Mouse (Mus musculus) layer of hippocampus, postnatal 36 days (tissue): ENCODE data around the gene Nanos2. TPM values are rescaled to one million over a fixed set of nuclear protein-coding genes. Genes with fewer than 3 reads are reported as not detected.

Experiments used
- DNase-seq, 2 experiments: peaks; one replicate each; pipeline ENCODE4 v3.0.0; 2022
- total RNA-seq, 2 experiments: library from RNA; stranded (reverse); gene quantifications; 2 replicates each; pipeline ENCODE4 v1.2.3; 2021

The Nanos2 gene
- total RNA-seq, 2 experiments from 2014 or later = 0.33 to 0.87 TPM

DNA sequence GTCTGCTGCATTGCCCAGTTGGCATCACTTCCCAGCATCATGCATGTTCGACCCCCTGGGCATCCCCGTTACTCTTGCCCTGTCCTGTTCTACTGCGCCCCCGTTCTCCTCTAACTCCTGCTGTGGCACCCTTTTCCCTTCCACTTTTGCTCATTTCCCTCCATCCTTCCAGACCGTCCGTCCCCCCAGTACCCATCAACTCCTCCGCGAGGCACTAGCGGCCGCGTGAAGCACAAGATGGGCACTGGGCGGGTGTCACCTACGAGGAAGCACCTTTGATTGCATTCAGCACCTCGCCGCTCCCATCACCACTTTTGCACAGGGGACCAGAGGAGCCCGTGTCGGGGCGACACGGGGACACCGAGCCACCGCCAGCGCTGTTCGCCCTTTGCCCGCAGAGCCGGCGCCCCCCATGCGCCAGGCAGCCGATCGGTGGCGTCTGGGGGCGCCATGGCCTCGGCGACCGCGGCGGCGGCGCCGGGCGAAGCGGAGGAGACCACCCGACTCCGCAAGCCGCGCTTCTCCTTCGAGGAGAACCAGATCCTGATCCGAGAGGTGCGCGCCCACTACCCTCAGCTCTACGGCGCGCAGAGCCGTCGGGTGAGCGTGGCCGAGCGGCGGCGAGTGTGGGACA is 4.6 kb downstream of the Nanos2 start:
- DNase-seq = peak in 1 of 2 experiments; percentile 42

DNA sequence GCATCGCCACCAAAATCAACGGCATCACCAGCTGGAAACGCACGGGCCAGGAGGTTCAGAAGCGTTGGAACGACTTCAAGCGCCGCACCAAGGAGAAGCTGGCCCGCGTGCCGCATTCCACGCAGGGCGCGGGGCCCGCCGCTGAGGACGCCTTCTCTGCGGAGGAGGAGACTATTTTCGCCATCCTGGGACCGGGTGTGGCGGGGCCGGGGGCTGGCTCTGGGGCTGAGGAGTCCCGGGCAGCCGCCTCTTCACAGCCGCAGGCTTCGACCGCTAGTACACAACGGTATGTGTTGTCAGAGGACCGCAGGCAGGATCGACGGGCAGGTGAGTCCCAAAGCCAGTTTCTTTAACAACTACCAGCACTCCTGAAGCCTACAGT is 5.1 kb downstream of the Nanos2 start:
- DNase-seq = peak in 1 of 2 experiments; percentile 41

- DNase-seq = no peak
These were observed 5.8 kb downstream of the Nanos2 start for GRCm38 (mm10) chr7:18993036-18993435.

DNA sequence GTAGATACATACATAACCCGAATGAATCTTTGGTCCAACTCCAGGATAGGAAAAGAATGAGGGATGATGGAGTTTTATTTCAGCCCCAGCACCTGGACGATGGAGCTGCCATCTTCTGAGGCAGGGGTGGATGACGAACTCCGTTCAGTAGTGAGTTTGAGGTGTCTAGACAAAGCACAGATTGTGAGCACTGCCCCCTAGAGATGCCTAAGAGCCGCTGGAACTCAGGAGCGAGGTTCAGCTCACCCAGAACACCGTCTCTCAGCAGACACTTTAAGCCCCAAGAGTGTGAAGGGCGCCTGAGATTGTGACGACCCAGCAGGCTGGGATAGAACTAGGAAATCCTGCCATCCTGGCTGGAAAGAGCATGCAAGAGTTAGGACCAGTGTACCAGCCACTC is 11.6 kb downstream of the Nanos2 start:
- DNase-seq = no peak

DNA sequence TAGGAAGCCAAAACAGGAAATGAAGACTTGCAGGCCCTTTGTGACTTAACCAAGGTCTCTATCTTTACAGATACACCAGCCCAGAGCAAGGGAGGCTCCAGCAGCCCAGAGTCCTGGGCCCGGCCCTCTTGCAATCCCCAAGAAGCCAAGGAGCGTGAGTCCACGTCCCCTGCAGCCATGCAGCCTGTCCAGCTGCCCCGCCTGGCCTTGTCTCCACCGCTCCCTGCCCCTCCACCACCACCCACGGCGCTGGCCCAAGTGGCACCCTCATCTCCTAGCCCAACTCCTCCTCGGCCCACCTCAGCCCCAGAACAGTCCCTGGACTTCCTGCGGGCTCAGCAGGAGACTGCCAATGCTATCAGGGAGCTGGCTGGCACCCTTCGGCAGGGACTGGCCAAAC is 13.2 kb downstream of the Nanos2 start:
- DNase-seq = no peak

GRCm38 (mm10) chr7:19001066-19001806 is 14.0 kb downstream of the Nanos2 start:
- DNase-seq = no peak

DNA sequence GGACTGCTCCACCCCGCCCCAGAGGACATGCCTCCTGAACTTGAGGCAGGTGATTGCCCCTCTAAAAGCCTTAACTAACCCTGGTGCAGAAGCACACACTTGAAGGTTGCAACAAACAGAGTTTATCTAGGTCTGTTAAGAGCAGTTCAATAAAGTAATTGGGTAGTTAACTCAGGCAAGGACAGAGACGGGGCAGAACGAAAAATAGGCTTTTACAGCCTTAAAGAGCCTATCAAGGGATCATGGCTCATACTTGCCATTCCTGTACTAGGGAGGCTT is 14.5 kb downstream of the Nanos2 start:
- DNase-seq = no peak

DNA sequence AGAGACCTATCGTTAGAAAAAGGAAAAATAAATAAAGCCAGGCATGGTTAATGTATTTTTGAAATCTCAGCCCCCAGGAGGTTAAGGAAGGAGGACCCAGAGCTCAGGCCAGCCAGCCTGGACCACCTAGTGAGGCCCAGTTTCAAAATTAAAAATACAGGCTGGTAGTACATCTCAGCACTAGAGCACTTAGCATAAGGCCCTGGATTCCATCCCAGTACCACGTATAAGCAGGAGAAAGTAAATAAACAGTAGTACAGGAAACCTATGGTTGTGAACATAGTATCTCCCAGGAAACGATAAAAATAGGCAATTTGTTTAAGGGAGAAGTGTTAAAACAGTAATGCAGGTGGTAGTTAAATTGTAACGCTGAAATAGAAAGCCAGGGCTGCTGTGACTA is 14.9 kb downstream of the Nanos2 start:
- no peak for DNase-seq

GRCm38 (mm10) chr7:19002848-19003498 is 15.8 kb downstream of the Nanos2 start:
- peak; percentile 72 to 75 for DNase-seq

DNA sequence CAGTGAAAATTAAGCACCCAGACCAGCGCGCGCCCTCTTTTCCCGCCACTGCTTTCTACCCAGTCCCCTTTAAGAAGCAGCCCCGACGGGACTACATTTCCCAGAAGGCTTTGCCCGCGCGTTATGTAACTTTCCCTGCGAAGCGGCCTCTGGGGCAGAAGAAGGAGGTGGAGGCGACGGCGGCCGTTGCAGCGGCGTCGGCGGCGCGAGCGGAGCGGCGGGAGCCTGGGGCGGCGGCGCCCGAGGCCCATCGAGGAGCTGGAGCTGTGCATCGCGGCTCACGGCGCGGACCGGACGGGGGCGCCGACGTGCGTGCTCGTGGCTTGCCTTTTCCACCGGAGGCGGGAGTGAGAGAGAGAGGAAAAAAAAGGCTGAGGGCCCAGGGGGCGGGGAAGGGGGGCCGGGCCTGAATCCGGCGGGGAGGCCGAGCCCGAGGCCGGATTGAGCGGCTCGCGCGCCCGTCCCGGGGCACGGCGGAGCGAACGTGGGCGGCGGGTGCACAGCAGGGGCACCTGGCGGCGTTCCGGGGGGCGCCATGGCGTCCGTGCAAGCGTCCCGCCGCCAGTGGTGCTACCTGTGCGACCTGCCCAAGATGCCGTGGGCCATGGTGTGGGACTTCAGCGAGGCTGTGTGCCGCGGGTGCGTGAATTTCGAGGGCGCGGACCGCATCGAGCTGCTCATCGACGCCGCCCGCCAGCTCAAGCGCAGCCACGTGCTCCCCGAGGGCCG is 16.9 kb downstream of the Nanos2 start, which contains the start of gene Irf2bp1:
Irf2bp1 (plus strand) TSS at position 143 of the 729 bp plus-strand sequence.
- DNase-seq = peak; percentile 94 to 95

DNA sequence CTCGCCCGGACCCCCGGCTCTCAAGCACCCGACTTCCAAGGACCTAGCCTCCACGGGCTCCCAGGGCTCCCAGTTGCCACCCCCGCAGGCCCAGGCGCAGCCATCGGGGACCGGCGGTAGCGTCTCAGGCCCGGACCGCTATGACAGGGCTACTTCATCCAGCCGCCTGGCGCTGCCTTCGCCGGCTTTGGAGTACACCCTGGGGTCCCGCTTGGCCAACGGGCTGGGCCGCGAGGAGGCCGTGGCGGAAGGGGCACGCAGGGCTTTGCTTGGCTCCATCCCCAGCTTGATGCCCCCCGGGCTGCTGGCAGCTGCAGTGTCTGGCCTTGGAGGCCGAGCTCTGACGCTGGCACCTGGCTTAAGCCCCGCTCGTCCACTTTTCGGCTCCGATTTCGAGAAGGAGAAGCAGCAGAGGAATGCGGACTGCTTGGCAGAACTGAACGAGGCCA is 17.5 kb downstream of the Nanos2 start:
- DNase-seq = peak in 1 of 2 experiments; percentile 33

DNA sequence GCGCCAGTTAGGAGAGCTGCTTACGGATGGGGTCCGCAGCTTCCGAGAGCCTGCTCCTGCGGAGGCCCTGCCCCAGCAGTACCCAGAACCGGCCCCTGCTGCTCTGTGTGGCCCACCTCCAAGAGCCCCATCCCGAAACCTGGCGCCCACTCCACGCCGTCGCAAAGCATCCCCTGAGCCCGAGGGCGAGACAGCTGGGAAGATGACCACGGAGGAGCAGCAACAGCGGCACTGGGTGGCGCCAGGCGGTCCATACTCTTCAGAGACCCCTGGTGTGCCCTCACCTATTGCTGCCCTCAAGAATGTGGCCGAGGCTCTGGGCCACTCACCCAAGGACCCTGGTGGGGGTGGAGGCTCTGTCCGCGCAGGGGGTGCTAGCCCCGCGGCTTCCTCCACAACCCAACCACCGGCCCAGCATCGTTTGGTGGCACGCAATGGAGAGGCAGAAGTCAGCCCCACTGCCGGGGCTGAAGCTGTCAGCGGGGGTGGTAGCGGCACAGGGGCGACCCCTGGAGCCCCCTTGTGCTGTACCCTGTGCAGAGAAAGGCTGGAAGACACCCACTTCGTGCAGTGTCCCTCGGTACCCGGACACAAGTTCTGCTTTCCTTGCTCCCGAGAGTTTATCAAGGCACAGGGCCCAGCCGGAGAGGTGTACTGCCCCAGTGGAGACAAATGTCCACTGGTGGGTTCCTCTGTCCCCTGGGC is 18.4 kb downstream of the Nanos2 start:
- no peak for DNase-seq

GRCm38 (mm10) chr7:19006476-19006875 is 19.3 kb downstream of the Nanos2 start:
- peak; percentile 81 to 83 for DNase-seq

DNA sequence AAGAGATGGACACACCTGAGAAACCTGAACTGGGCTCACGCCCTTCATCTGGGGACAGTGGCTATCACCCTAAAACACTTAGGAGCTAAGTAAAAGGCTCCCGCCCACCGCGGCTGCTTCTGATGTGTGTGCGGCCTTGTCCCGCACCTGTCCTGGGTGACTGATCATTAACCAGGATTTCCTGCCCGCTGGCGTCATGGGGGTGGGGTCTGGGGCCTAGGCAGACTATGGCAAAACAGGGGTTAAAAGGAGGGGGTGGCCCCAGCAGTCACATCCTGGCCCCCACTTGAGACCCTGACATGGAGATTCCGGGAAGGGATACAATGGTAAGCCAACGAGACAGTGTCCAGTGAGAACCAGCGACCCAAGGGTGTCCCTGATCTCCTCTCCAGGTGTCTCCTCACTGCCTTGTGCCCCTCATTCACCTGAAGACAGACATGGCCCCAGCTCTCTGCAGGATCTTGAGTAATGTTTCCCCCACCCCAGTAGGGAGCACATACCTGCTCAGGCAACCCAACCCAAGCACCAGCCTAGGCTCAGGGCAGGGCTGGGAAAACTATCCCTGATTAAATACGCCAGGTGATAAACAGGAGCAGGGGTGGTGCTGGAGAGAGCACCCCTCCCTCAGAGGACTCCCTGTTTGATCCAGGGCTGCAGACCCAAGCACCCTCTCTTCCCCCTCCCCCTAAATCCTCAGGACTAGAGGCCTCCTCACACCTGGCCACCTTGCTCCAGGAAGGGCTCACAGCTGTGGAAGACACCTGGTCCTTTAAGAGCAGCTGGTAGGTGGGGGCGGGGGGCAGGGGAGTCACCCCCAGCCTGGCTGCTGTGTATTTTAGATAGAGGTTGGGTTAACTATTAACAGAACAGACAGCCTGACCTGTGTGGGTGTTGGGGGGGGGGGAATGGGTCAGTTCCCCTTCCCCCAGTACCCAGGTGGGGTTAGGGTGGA is 20.1 kb downstream of the Nanos2 start:
- DNase-seq = no peak

DNA sequence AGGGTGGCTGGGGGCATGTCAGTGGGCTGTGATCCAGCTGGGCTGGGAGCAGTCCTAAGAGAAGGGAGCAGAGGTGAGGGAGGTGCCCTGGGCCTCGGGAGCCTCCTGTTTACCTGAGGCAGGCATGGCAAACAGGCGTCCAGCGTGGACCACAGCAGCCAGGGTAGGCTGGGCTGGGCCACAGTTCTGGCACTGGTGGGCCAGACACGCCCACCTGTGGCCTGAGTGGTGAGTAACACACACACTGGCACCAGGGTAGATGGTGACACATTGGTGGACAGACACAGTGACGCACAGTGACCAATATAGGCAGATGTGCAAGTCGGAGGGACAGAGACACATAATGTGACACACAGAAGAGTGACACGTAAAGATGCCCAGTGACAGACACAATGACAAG is 23.4 kb downstream of the Nanos2 start:
- DNase-seq = no peak

DNA sequence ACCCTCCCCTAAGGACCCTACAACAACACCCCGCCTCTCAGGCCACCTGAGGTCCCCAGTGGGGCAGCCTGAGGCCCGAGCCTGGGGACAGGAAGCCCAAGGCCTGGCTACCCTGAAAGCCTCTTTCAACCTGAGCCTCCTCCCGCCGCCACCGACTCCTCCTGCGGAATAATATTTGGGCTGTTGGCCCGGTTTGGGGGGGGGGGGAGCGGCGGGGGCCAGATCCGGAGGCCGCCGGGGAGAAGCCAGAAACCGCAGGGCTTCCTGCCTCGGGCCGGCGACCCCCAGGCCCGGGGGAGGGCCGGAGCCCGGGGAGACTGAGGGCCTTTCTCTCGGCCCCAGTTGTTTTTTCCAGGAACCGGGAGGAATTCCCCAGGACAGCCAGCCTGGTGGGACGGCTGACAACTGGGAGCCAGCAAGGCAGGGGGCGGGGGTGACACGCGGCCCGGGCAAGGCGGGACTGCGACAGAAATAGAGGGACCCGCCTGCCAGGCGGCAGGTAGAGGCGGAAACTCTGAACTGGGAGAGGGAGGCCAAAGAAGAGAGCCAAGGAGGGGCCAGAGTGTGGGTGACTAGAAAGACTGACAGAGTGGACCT is 24.9 kb downstream of the Nanos2 start:
- no peak for DNase-seq

DNA sequence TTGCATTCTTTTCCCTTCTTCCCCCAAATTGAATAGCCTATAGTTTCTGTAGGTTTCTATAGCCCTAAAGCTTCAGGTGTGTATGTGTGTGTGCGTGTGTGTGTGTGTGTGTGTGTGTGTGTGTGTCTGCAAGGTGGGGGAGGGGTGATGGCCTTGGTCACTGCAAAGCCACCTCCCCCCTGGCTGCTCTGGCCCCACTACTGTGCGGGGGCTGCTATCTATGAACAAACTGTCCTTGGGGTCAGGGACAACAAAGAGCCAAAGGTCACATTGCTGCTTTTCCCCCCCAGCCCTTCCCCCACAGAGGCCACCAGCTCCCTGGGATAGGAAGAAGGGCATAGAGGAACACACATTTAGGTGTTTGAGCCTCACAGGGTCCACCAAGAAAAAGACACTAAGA is 25.7 kb downstream of the Nanos2 start:
- no peak for DNase-seq

DNA sequence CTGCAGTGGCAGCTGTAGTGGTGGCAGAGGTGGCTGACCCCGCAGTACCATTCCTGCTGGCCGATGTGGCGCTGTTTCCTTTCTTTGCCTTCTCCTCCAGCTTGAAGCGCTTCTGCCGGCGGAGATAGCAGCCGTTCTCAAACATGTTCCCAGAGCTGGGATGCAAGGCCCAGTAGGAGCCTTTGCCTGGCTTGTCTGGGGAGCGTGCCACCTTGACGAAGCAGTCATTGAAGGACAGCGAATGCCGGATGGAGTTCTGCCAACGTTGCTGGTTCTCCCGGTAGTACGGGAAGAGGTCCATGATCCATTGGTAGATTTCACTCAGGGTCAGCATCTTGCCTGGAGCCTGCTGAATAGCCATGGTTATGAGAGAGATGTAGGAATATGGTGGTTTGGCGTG is 27.3 kb downstream of the Nanos2 start:
- no peak for DNase-seq

- no peak for DNase-seq
These were observed 28.8 kb downstream of the Nanos2 start for GRCm38 (mm10) chr7:19016042-19016441.

- DNase-seq = no peak
These were observed 30.7 kb downstream of the Nanos2 start for GRCm38 (mm10) chr7:19017909-19018308.

DNA sequence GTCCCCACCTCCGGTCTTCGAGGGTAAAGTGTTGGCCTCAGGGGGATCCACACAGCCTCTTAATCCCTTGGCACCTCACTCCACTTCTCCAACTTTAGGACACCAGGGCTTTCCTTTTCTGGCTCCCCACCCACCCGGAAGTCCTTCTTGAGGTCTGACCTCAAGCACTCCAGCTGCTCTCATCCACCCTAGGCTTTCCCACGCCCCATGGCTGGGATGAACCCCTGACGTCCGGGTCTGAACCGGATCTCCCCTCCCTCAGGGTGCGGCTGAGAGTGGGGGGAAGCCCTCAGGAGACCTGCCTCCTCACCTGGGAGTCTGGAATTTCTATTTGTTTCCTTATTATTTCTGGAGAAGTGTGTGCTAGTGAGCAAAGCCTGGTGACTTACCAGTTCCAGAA is 33.8 kb downstream of the Nanos2 start:
- no peak for DNase-seq
